Mouse (Mus musculus) CD4-positive, CD25-positive, alpha-beta regulatory T cell, adult 4 months (primary cell): ENCODE data around the gene Bad. TPM values are rescaled to one million over a fixed set of nuclear protein-coding genes. Genes with fewer than 3 reads are reported as not detected.
A peak's percentile ranks its signal among the peaks of the same experiment; 100 is the strongest.

ENCODE experiments used
- ATAC-seq: one replicate; pipeline ENCODE4 v1.8.0; 2017
- polyA plus RNA-seq, 2 experiments: library from polyadenylated mRNA; unstranded; fragments of 100-300 nt; shearing (Covaris generic); gene quantifications; one replicate each; pipeline ENCODE4 v1.2.1; 2017

The Bad gene
- polyA plus RNA-seq, 2 experiments from 2014 or later = 36.8 to 49.6 TPM

GRCm38 (mm10) chr19:6915276-6915675 lies 26.4 kb upstream of the Bad start:
- ATAC-seq = no peak

- no peak for ATAC-seq
Observed at GRCm38 (mm10) chr19:6916496-6916895, 25.2 kb upstream of the Bad start.

- no peak for ATAC-seq
Observed at GRCm38 (mm10) chr19:6918321-6918720, 23.3 kb upstream of the Bad start.

GRCm38 (mm10) chr19:6919431-6919830 lies 22.2 kb upstream of the Bad start:
- no peak for ATAC-seq

- ATAC-seq = no peak
Observed at GRCm38 (mm10) chr19:6919876-6920740, 21.6 kb upstream of the Bad start.

- ATAC-seq = no peak
Observed at GRCm38 (mm10) chr19:6920741-6921636, 20.7 kb upstream of the Bad start.

GRCm38 (mm10) chr19:6921647-6922567 lies 19.8 kb upstream of the Bad start, which contains the start of gene Esrra:
Esrra (minus strand) TSS chr19:6921813.
- ATAC-seq = peak; percentile 94

- no peak for ATAC-seq
Observed at GRCm38 (mm10) chr19:6922901-6923735, 18.5 kb upstream of the Bad start.

- no peak for ATAC-seq
Observed at GRCm38 (mm10) chr19:6924461-6925306, 17.0 kb upstream of the Bad start.

- no peak for ATAC-seq
Observed at GRCm38 (mm10) chr19:6925307-6925573, 16.4 kb upstream of the Bad start, which contains the start of gene Catsperz. Catsperz (minus strand) TSS chr19:6925380.

- ATAC-seq = no peak
Observed at GRCm38 (mm10) chr19:6925611-6926329, 15.9 kb upstream of the Bad start.

- ATAC-seq = no peak
Observed at GRCm38 (mm10) chr19:6926559-6927255, 15.0 kb upstream of the Bad start.

GRCm38 (mm10) chr19:6928080-6928479 lies 13.6 kb upstream of the Bad start:
- ATAC-seq = no peak

GRCm38 (mm10) chr19:6931002-6931401 lies 10.7 kb upstream of the Bad start:
- no peak for ATAC-seq

GRCm38 (mm10) chr19:6932018-6932417 lies 9.6 kb upstream of the Bad start:
- no peak for ATAC-seq

- no peak for ATAC-seq
Observed at GRCm38 (mm10) chr19:6933102-6933435, 8.6 kb upstream of the Bad start.

- no peak for ATAC-seq
Observed at GRCm38 (mm10) chr19:6933436-6934194, 8.0 kb upstream of the Bad start.

GRCm38 (mm10) chr19:6934195-6934977 lies 7.3 kb upstream of the Bad start, which contains the start of gene Kcnk4:
Kcnk4 (minus strand) TSS chr19:6934515.
- ATAC-seq = no peak
